7 mouse cellular contexts compared by ENCODE assay signal in genomic region chr10:21992834-21993514, GRCm38 (mm10).
DNase-seq lines count a peak whose midpoint lies in the region; ATAC-seq and TF ChIP-seq lines count a peak whose summit lies in the region.

No protein-coding gene starts in this region.

- peak overlapping the region; percentile 70 for H3K4me2 ChIP-seq in intestine, postnatal 0 days (replicated peaks; ENCODE audit: low read depth)
- H3K4me2 ChIP-seq in limb, embryonic 12.5 days: peak overlapping the region; percentile 82
- peak overlapping the region; percentile 97 for H3K4me2 ChIP-seq in midbrain, embryonic 13.5 days (replicated peaks)

- H3K9me3 ChIP-seq in intestine, postnatal 0 days (ENCODE audit: control insufficient read depth): no peaks in the 10 kb centered on the region
- no peaks in the 10 kb centered on the region for H3K9me3 ChIP-seq in limb, embryonic 12.5 days
- no peaks in the 10 kb centered on the region for H3K9me3 ChIP-seq in midbrain, embryonic 13.5 days

- peak overlapping the region; percentile 61 for H3K4me3 ChIP-seq in intestine, postnatal 0 days (ENCODE audit: low read depth, low read length)
- H3K4me3 ChIP-seq in limb, embryonic 12.5 days (replicated peaks): peak overlapping the region; percentile 69
- peak overlapping the region; percentile 68 for H3K4me3 ChIP-seq in midbrain, embryonic 13.5 days (replicated peaks)
- H3K4me3 ChIP-seq in spleen, adult 2 months (ENCODE audit: extremely low read depth, insufficient read depth, insufficient read length): peak overlapping the region; percentile 80

- peaks cover 22% of the 10 kb centered on the region for H3K36me3 ChIP-seq in intestine, postnatal 0 days (ENCODE audit: control insufficient read depth, insufficient read depth)
- H3K36me3 ChIP-seq in limb, embryonic 12.5 days: peaks cover 17% of the 10 kb centered on the region
- peaks cover 16% of the 10 kb centered on the region for H3K36me3 ChIP-seq in midbrain, embryonic 13.5 days
- peaks cover 17% of the 10 kb centered on the region for H3K36me3 ChIP-seq in spleen, adult 2 months (ENCODE audit: control insufficient read depth, insufficient read depth, low read length)

- DNase-seq in adrenal gland, postnatal 10 days: peak; percentile 91
- peak; percentile 88 for DNase-seq in embryo, embryonic 10.5 days (ENCODE audit: low spot score)
- peak; percentile 79 to 88 for DNase-seq in gastrocnemius, postnatal 4 days (ENCODE audit: low spot score in 2 of 2)
- DNase-seq in spleen, adult 2 months (ENCODE audit: low read depth in 1 of 2, low spot score in 2 of 2): peak in 1 of 2 experiments; percentile 75

- H3K27ac ChIP-seq in intestine, postnatal 0 days (ENCODE audit: low read depth, low read length): peak overlapping the region; percentile 93
- H3K27ac ChIP-seq in limb, embryonic 12.5 days: no peak overlapping the region
- no peak overlapping the region for H3K27ac ChIP-seq in midbrain, embryonic 13.5 days
- peak overlapping the region; percentile 75 for H3K27ac ChIP-seq in spleen, adult 2 months (ENCODE audit: insufficient read depth, low read length)

- no peaks in the 10 kb centered on the region for H3K27me3 ChIP-seq in intestine, postnatal 0 days (replicated peaks; ENCODE audit: control insufficient read depth, insufficient read depth, low read length)
- H3K27me3 ChIP-seq in limb, embryonic 12.5 days: peaks cover 17% of the 10 kb centered on the region
- peaks cover 15% of the 10 kb centered on the region for H3K27me3 ChIP-seq in midbrain, embryonic 13.5 days
- no peaks in the 10 kb centered on the region for H3K27me3 ChIP-seq in spleen, adult 2 months (ENCODE audit: control insufficient read depth, insufficient read depth, low read length)

- H3K9ac ChIP-seq in intestine, postnatal 0 days (ENCODE audit: low read depth, low read length): peak overlapping the region; percentile 80
- peak overlapping the region; percentile 69; the same call in 1 of the 2 replicates for H3K9ac ChIP-seq in limb, embryonic 12.5 days (replicated peaks)
- peak overlapping the region; percentile 33; the same call in 1 of the 2 replicates for H3K9ac ChIP-seq in midbrain, embryonic 13.5 days (replicated peaks)

- peak; percentile 85 for TF ChIP-seq CTCF in intestine, postnatal 0 days (IDR thresholded peaks at IDR 0.05; ENCODE audit: low read depth)
- TF ChIP-seq CTCF in spleen, adult 2 months (IDR thresholded peaks at IDR 0.05; ENCODE audit: extremely low read depth, insufficient read depth, insufficient read length, insufficient replicate concordance): peak; percentile 79

- 4% methylated on average over 30 of the region's 30 CpGs for WGBS in intestine, postnatal 0 days
- WGBS in limb, embryonic 12.5 days: under 1% methylated on average over 30 of the region's 30 CpGs
- under 1% methylated on average over 30 of the region's 30 CpGs for WGBS in midbrain, embryonic 13.5 days
- 2% methylated on average over 30 of the region's 30 CpGs for WGBS in spleen, adult 2 months

- ATAC-seq in intestine, postnatal 0 days: peak; percentile 45
- ATAC-seq in limb, embryonic 12.5 days (ENCODE audit: insufficient number of reproducible peaks, insufficient read depth, low FRiP score, low TSS enrichment, low read depth): no peak
- ATAC-seq in midbrain, embryonic 13.5 days: peak; percentile 64

- H3K4me1 ChIP-seq in intestine, postnatal 0 days (replicated peaks; ENCODE audit: control insufficient read depth, insufficient read depth, low read length): no peaks in the 10 kb centered on the region
- peaks cover 28% of the 10 kb centered on the region for H3K4me1 ChIP-seq in limb, embryonic 12.5 days (replicated peaks)
- H3K4me1 ChIP-seq in midbrain, embryonic 13.5 days (replicated peaks): peaks cover 28% of the 10 kb centered on the region
- H3K4me1 ChIP-seq in spleen, adult 2 months (ENCODE audit: control insufficient read depth, insufficient read depth, insufficient read length): peaks cover 6% of the 10 kb centered on the region; the same call in 1 of the 2 replicates

- TF ChIP-seq POLR2A in spleen, adult 2 months (IDR thresholded peaks at IDR 0.05; ENCODE audit: low read depth, low read length): no peak

Comparison
In these comparisons a context has a peak if more than half of its experiments do, and no peak if none do; other contexts are left out.
1. H3K27ac ChIP-seq: peak in intestine, postnatal 0 days (single experiment) and spleen, adult 2 months (single experiment); none in limb, embryonic 12.5 days (single experiment) and midbrain, embryonic 13.5 days (single experiment).
2. Peak in every context shown above with its lines, with median percentiles within 50 percentile points of each other: H3K4me2 ChIP-seq, H3K4me3 ChIP-seq and H3K9ac ChIP-seq.